Mouse (Mus musculus): Measurements from ENCODE around the gene Fcmr. TPM values are rescaled to one million over a fixed set of nuclear protein-coding genes. Genes with fewer than 3 reads are reported as not detected.

The Fcmr gene
- polyA plus RNA-seq, 1 experiment, result 0.52 TPM

- Histone ChIP-seq H3K4me3 (ENCODE audit: insufficient read depth, low read length) (no peak overlapping the region), H3K4me1 (ENCODE audit: control insufficient read depth, insufficient read depth, low read length) (no peaks in the 10 kb centered on the region), H3K27ac (ENCODE audit: insufficient read depth, low read length) (no peak overlapping the region)
- TF ChIP-seq POLR2A (IDR thresholded peaks at IDR 0.05; ENCODE audit: extremely low read depth, insufficient read depth, low read length) (no peak), CTCF (IDR thresholded peaks at IDR 0.05; ENCODE audit: extremely low read depth, insufficient read depth, low read length) (no peak)
Observed at GRCm38 (mm10) chr1:130926484-130926883, 61.0 kb downstream of the Fcmr start.

Other genes with a start within 250 kb of the Fcmr start
- gene Zp3r, start 236.0 kb upstream of the Fcmr start, polyA plus RNA-seq (2012; rRNA removed), result not detected in 2 replicates
- gene C4bp, start 204.0 kb upstream of the Fcmr start, polyA plus RNA-seq (2012; rRNA removed), result 0.06 TPM in 1 of 2 replicates, not detected in the other
- gene Gm29427, start 149.9 kb upstream of the Fcmr start, polyA plus RNA-seq (2012; rRNA removed), result 0.10 and 0.17 TPM in 2 replicates
- gene Yod1, start 148.3 kb upstream of the Fcmr start, polyA plus RNA-seq (2012; rRNA removed), result 6.6 and 7.6 TPM in 2 replicates
- 39.7 and 44.5 TPM in 2 replicates for gene Pfkfb2, start 136.4 kb upstream of the Fcmr start, polyA plus RNA-seq (2012; rRNA removed)
- 1.8 and 2.4 TPM in 2 replicates for gene AA986860, start 133.7 kb upstream of the Fcmr start, polyA plus RNA-seq (2012; rRNA removed)
- gene Fcamr, start 64.8 kb upstream of the Fcmr start, polyA plus RNA-seq (2012; rRNA removed), result not detected in 2 replicates
- 0.08 TPM in 1 of 2 replicates, not detected in the other for gene Pigr, start 39.0 kb upstream of the Fcmr start, polyA plus RNA-seq (2012; rRNA removed)
- gene Il24, start 21.8 kb downstream of the Fcmr start, polyA plus RNA-seq (2012; rRNA removed), result not detected in 2 replicates
- not detected in 2 replicates for gene Il20, start 45.8 kb downstream of the Fcmr start, polyA plus RNA-seq (2012; rRNA removed)
- gene Il19, start 74.4 kb downstream of the Fcmr start, polyA plus RNA-seq (2012; rRNA removed), result not detected in 2 replicates
- not detected in 2 replicates for gene Il10, start 154.2 kb downstream of the Fcmr start, polyA plus RNA-seq (2012; rRNA removed)
- gene Mapkapk2, start 232.2 kb downstream of the Fcmr start, polyA plus RNA-seq (2012; rRNA removed), result 24.5 and 26.4 TPM in 2 replicates